Mouse (Mus musculus) 3134 (cell line): ENCODE data around the gene Arpc1b.

Experiments
- DNase-seq: peaks from one replicate; pipeline ENCODE4 v3.0.0-alpha.2; 2011; ENCODE audit warnings: low spot score; ENCODE audit not compliant: insufficient read length; ENCODE audit errors: extremely low read depth

Gene Arpc1b

GRCm38 (mm10) chr5:145149294-145149693 is 35.3 kb downstream of the Arpc1b start:
- DNase-seq: no peak

- no peak for DNase-seq
Observed at GRCm38 (mm10) chr5:145152690-145153089, 38.7 kb downstream of the Arpc1b start.

- no peak for DNase-seq
Observed at GRCm38 (mm10) chr5:145161361-145161760, 47.3 kb downstream of the Arpc1b start.

- no peak for DNase-seq
Observed at GRCm38 (mm10) chr5:145164710-145165109, 50.7 kb downstream of the Arpc1b start.

GRCm38 (mm10) chr5:145165184-145165583 is 51.2 kb downstream of the Arpc1b start:
- DNase-seq: no peak

- DNase-seq: peak; percentile 93
Observed at GRCm38 (mm10) chr5:145166536-145167305, 52.7 kb downstream of the Arpc1b start, which contains the start of the genes Ptcd1 and Cpsf4. Gene Ptcd1, minus strand, starts transcription at chr5:145167108. Gene Cpsf4, plus strand, starts transcription at chr5:145167213.

- DNase-seq: no peak
Observed at GRCm38 (mm10) chr5:145167306-145167661, 53.3 kb downstream of the Arpc1b start.

- DNase-seq: no peak
Observed at GRCm38 (mm10) chr5:145178461-145178980, 64.5 kb downstream of the Arpc1b start.
